Mouse (Mus musculus): ENCODE measurements around the gene Copz2.

DNA sequence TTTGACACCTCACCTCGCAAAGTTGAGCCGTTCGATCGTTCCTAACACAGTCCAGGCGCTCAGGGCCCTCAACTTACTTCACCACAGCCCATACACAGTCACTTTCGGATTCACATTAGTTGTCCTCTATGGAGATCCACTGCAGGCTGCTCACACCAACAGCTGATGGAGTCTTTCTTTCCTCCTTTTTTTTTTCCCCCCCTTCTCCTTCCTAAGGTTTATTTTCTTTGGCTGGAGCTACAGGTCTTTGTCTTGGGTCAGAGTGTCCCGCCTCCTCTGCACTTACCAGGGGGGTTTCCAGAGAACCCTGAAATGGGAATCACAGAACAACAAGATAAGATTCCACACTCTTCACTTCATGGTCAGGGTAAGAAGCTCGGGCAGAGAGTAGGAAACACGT is 21.8 kb upstream of the Copz2 start:
- no peak for TF ChIP-seq GATA1 (IDR thresholded peaks at IDR 0.05; ENCODE audit: borderline replicate concordance, low read length)
- no peak for TF ChIP-seq CTCF (IDR thresholded peaks at IDR 0.05; ENCODE audit: low read depth, low read length)
- no peak for TF ChIP-seq TAL1 (conservative IDR thresholded peaks at IDR 0.05; ENCODE audit: low read depth, low read length)
- TF ChIP-seq POLR2AphosphoS5 (IDR thresholded peaks at IDR 0.05; ENCODE audit: insufficient replicate concordance, low read depth, low read length), result no peak
- TF ChIP-seq GATA2 (IDR thresholded peaks at IDR 0.05; ENCODE audit: borderline replicate concordance, low read depth, low read length), result no peak
